ENCODE assay signal across 22 mouse cellular contexts in the genomic region with DNA sequence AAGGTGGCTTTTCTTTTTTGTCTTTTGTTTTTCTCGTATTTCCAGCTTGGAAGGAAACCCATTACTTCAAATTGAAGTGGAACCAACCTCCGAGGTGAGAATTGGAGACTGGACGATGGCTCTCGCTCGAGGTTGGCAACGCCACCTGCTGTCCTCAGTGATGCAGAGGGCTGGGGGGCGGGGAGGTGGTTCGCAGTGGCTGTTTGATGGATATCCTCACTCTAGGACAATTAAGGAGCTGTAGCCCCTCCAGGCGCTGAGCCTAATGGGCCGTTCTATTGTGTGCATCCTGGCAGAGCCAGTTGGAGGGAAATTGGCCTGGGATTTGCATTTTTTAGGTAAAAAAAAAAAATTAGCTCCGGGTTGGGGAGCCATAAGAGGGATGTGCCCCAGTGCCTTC.
DNase-seq lines count a peak whose midpoint lies in the region; ATAC-seq and TF ChIP-seq lines count a peak whose summit lies in the region.
"Had no signal": no experiment of that assay in that cellular context is flagged by ENCODE, and none has a peak within 500 bp of the region (broad histone marks: within the 10 kb centered on the region; RNA-seq: fewer than 3 reads in every experiment).

No protein-coding gene starts in this region.

- H3K9ac ChIP-seq in forebrain, postnatal 0 days = no peak overlapping the region
- no peak overlapping the region for H3K9ac ChIP-seq in midbrain, embryonic 13.5 days (replicated peaks)
- H3K9ac ChIP-seq in midbrain, embryonic 15.5 days = no peak overlapping the region
- H3K9ac ChIP-seq in forebrain, embryonic 14.5 days (ENCODE audit: low read length) = no peak overlapping the region
- H3K9ac ChIP-seq: liver, postnatal 0 days had no signal

- DNase-seq in forebrain, embryonic 10.5 days (ENCODE audit: extremely low spot score, low spot score) = peak; percentile 33
- DNase-seq in forebrain, postnatal 0 days = no peak
- peak; percentile 78 for DNase-seq in forebrain, embryonic 14.5 days (ENCODE audit: low spot score)
- DNase-seq in mesoderm, embryonic 11.5 days (ENCODE audit: low read depth, low spot score) = peak; percentile 46
- DNase-seq in left cerebral cortex, postnatal 4 days = no peak
- DNase-seq in yolk sac, embryonic 10.5 days (ENCODE audit: low spot score) = no peak
- DNase-seq: cerebellum, adult 9-11 months; gastrocnemius, postnatal 36 days; heart, postnatal 10 days; layer of hippocampus, postnatal 36 days; liver; liver, postnatal 0 days; lung, postnatal 36 days; right cerebral cortex, postnatal 25 days; thymus, postnatal 25 days had no signal

- TF ChIP-seq CTCF in forebrain, postnatal 0 days (IDR thresholded peaks at IDR 0.05; ENCODE audit: low read depth) = no peak

- 29% methylated on average over 11 of the region's 11 CpGs for WGBS in forebrain, embryonic 10.5 days
- WGBS in forebrain, postnatal 0 days = 14% methylated on average over 11 of the region's 11 CpGs
- WGBS in midbrain, embryonic 13.5 days = 29% methylated on average over 11 of the region's 11 CpGs
- 27% methylated on average over 11 of the region's 11 CpGs for WGBS in midbrain, embryonic 15.5 days
- WGBS in forebrain, embryonic 14.5 days = 6% methylated on average over 11 of the region's 11 CpGs

- intact Hi-C loops in left cerebral cortex, postnatal 4 days (cut with DNase I) = no loop called here

- H3K27ac ChIP-seq in forebrain, embryonic 10.5 days = no peak overlapping the region; the same call in 1 of the 2 replicates
- H3K27ac ChIP-seq in forebrain, postnatal 0 days (ENCODE audit: low read depth, low read length) = no peak overlapping the region
- no peak overlapping the region for H3K27ac ChIP-seq in midbrain, embryonic 13.5 days
- H3K27ac ChIP-seq in midbrain, embryonic 15.5 days = no peak overlapping the region
- no peak overlapping the region for H3K27ac ChIP-seq in forebrain, embryonic 14.5 days (ENCODE audit: low read depth, low read length)
- H3K27ac ChIP-seq: heart, embryonic 10.5 days; midbrain, embryonic 10.5 days had no signal

- H3K4me2 ChIP-seq in forebrain, postnatal 0 days (ENCODE audit: low read depth) = no peak overlapping the region
- no peak overlapping the region for H3K4me2 ChIP-seq in midbrain, embryonic 13.5 days (replicated peaks)
- H3K4me2 ChIP-seq in midbrain, embryonic 15.5 days = no peak overlapping the region
- no peak overlapping the region for H3K4me2 ChIP-seq in forebrain, embryonic 14.5 days (ENCODE audit: low read length)

- H3K4me1 ChIP-seq in forebrain, embryonic 10.5 days = peaks cover 28% of the 10 kb centered on the region
- no peaks in the 10 kb centered on the region for H3K4me1 ChIP-seq in forebrain, postnatal 0 days (ENCODE audit: insufficient read depth)
- peaks cover 14% of the 10 kb centered on the region for H3K4me1 ChIP-seq in midbrain, embryonic 13.5 days (replicated peaks)
- peaks cover 8% of the 10 kb centered on the region; the same call in 1 of the 2 replicates for H3K4me1 ChIP-seq in midbrain, embryonic 15.5 days
- H3K4me1 ChIP-seq in forebrain, embryonic 14.5 days (ENCODE audit: control insufficient read depth, insufficient read depth, low read length) = peaks cover 4% of the 10 kb centered on the region; the same call in 1 of the 2 replicates

- peaks cover 7% of the 10 kb centered on the region for H3K36me3 ChIP-seq in forebrain, embryonic 10.5 days (replicated peaks)
- peaks cover 4% of the 10 kb centered on the region; the same call in 1 of the 2 replicates for H3K36me3 ChIP-seq in forebrain, postnatal 0 days (ENCODE audit: insufficient read depth)
- H3K36me3 ChIP-seq in midbrain, embryonic 13.5 days = peaks cover 8% of the 10 kb centered on the region
- H3K36me3 ChIP-seq in midbrain, embryonic 15.5 days (replicated peaks) = peaks cover 7% of the 10 kb centered on the region; the same call in 1 of the 2 replicates
- no peaks in the 10 kb centered on the region for H3K36me3 ChIP-seq in forebrain, embryonic 14.5 days (ENCODE audit: control insufficient read depth, insufficient read depth, low read length)
- H3K36me3 ChIP-seq: heart, embryonic 10.5 days had no signal

- peaks cover 12% of the 10 kb centered on the region for H3K9me3 ChIP-seq in forebrain, embryonic 10.5 days
- no peaks in the 10 kb centered on the region for H3K9me3 ChIP-seq in forebrain, postnatal 0 days (ENCODE audit: low read length)
- peaks cover 8% of the 10 kb centered on the region; the same call in 1 of the 2 replicates for H3K9me3 ChIP-seq in midbrain, embryonic 13.5 days
- H3K9me3 ChIP-seq in midbrain, embryonic 15.5 days = no peaks in the 10 kb centered on the region
- H3K9me3 ChIP-seq in forebrain, embryonic 14.5 days (replicated peaks; ENCODE audit: control insufficient read depth, low read length) = peaks cover 4% of the 10 kb centered on the region; the same call in 1 of the 2 replicates
- H3K9me3 ChIP-seq: heart, embryonic 10.5 days had no signal

- no peak for ATAC-seq in forebrain, postnatal 0 days
- ATAC-seq in midbrain, embryonic 13.5 days = peak; percentile 53; the same call in 1 of the 2 replicates
- no peak for ATAC-seq in midbrain, embryonic 15.5 days (replicated peaks)
- peak; percentile 74 for ATAC-seq in forebrain, embryonic 14.5 days
- ATAC-seq: inflammation-experienced regulatory T-cells, adult 6 months; liver, postnatal 0 days had no signal

- no peak overlapping the region for H3K4me3 ChIP-seq in forebrain, embryonic 10.5 days
- H3K4me3 ChIP-seq in forebrain, postnatal 0 days (ENCODE audit: low read depth, low read length) = no peak overlapping the region
- H3K4me3 ChIP-seq in midbrain, embryonic 13.5 days (replicated peaks) = no peak overlapping the region
- no peak overlapping the region for H3K4me3 ChIP-seq in midbrain, embryonic 15.5 days
- H3K4me3 ChIP-seq in forebrain, embryonic 14.5 days (ENCODE audit: low read depth, low read length) = no peak overlapping the region
- H3K4me3 ChIP-seq: erythroblast, embryonic 14.5 days; heart, embryonic 10.5 days; midbrain, embryonic 10.5 days; myocyte had no signal

- no peaks in the 10 kb centered on the region for H3K27me3 ChIP-seq in forebrain, embryonic 10.5 days (ENCODE audit: poor library complexity, severe bottlenecking)
- H3K27me3 ChIP-seq in forebrain, postnatal 0 days (ENCODE audit: insufficient read depth, low read length) = no peaks in the 10 kb centered on the region
- no peaks in the 10 kb centered on the region for H3K27me3 ChIP-seq in midbrain, embryonic 13.5 days
- no peaks in the 10 kb centered on the region for H3K27me3 ChIP-seq in midbrain, embryonic 15.5 days (replicated peaks)
- no peaks in the 10 kb centered on the region for H3K27me3 ChIP-seq in forebrain, embryonic 14.5 days (replicated peaks; ENCODE audit: control insufficient read depth, insufficient read depth, low read length)

Comparison
In these comparisons a context has a peak if more than half of its experiments do, and no peak if none do; other contexts are left out.
1. DNase-seq: peak in forebrain, embryonic 10.5 days (single experiment), forebrain, embryonic 14.5 days (single experiment) and mesoderm, embryonic 11.5 days (single experiment); none in forebrain, postnatal 0 days (single experiment), left cerebral cortex, postnatal 4 days (single experiment) and yolk sac, embryonic 10.5 days (single experiment).
2. ATAC-seq: peak in midbrain, embryonic 13.5 days (single experiment) and forebrain, embryonic 14.5 days (single experiment); none in forebrain, postnatal 0 days (single experiment) and midbrain, embryonic 15.5 days (single experiment).